Mouse (Mus musculus): ENCODE results near the gene Wdr24.

Wdr24 gene

GRCm38 (mm10) chr17:25823452-25823851 is at the start of gene Wdr24:
TSS of gene Wdr24 (plus strand) at chr17:25823627.
- peak; percentile 95 for DNase-seq (ENCODE audit: low read depth)

- DNase-seq (ENCODE audit: low read depth), result peak; percentile 34
Measured at GRCm38 (mm10) chr17:25775318-25776062, 47.9 kb upstream of the Wdr24 start.

GRCm38 (mm10) chr17:25777948-25778347 is 45.5 kb upstream of the Wdr24 start:
- no peak for DNase-seq (ENCODE audit: low read depth)

DNA sequence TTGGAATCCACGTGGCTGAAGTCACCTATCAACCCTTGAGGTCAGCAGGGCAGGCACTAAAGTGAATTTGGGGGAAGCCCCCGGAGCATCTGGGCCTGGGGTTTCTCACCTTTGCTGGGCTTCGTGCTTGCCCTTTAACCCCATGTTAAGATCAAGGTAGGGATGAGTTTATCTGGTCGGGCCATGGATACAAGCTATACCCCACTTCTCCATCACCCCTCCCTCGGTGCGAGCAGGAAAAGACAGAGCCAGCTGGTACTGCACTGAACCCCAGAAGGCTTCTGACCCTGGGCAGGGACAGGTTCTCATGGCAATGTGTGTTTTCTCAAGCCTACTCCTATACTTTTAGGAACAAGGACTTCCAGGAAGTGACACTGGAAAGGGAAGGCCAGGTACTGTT is 42.1 kb upstream of the Wdr24 start:
- DNase-seq (ENCODE audit: low read depth), result no peak

- DNase-seq (ENCODE audit: low read depth), result no peak
Measured at GRCm38 (mm10) chr17:25783086-25783485, 40.3 kb upstream of the Wdr24 start.

- peak; percentile 54 for DNase-seq (ENCODE audit: low read depth)
Measured at GRCm38 (mm10) chr17:25783861-25784574, 39.4 kb upstream of the Wdr24 start.

- peak; percentile 97 for DNase-seq (ENCODE audit: low read depth)
Measured at GRCm38 (mm10) chr17:25785281-25785745, 38.1 kb upstream of the Wdr24 start, which contains the start of gene Haghl. TSS of gene Haghl (minus strand) at chr17:25785673.

DNA sequence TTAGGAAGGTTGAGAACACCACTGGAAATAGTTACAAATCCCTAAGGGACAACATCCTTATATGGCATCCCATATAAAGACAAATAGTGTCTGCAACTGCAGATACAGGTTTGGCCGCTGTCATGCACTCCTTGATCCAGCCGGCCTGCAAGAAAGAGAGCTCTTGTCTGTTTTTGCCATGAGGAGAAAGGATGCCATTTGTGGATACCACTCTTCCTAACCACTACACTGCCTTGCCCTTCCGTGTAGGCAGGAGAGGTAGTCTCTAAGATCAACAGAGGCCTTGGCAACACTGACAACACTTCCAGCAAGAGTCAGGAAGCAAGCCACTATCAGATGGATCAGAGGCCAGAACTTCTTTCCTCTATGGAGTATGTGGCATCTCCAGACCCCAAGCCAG is 37.1 kb upstream of the Wdr24 start, which contains the start of gene Ccdc78:
Gene Ccdc78, plus strand, starts transcription at position 301 of the 400 bp plus-strand sequence.
- no peak for DNase-seq (ENCODE audit: low read depth)

DNA sequence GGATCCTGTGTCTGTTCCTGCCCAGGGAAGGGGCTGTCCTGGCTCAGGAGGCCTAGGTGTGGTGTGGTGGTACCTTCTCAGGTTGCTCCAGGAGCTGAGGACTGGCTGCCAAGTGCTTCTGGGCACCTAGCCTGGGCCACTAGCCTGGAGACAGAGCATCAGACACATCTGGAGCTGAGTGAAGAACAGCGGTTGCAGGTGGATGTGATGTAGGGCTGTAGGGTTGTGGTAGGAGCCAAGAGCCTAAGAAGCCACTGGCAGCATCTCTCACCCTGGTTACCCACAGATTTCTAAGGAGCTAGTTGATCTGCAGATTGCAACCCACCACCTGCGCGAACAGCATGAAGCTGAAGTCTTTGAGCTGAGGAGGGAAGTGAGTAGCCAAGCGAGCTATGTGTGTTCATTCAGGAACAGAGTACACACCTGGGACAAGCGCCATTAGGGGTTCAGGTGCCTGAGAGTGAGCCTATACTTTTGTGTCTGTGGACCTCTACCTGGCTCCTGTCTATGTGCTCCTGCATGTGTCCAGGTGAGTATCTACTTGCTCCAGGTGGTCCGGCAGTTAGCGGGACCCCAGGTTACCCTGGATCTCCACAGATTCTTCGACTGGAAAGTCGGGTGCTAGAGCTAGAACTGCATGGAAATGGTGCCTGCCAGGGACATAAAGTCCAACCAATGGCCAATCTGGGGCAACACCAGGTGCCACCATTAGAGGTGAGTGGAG is 36.5 kb upstream of the Wdr24 start:
- DNase-seq (ENCODE audit: low read depth), result no peak

DNA sequence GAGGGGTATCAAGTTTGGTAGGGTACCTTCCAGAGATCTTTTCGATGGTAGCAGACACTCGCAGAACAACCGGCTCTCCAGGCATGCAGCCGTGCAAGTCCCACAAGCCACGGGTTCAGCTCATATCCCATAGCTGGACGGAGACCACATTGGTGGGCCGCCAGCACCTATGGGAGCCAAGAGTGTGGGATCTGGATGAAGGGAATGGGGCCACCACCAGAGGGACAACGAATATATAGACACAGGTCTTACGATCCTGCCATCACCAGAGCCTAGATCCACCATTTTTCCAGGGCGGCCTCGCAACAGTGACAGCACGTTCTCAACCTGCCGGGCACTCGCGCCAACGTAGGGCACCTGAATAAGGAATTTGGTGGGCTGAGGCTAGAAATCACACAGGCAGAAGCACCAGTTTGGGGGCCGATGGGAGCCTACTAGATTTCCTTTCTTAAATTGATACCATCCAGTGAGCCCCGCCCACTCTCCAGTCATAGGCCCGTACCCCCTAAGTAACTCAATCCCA is 32.0 kb upstream of the Wdr24 start:
- no peak for DNase-seq (ENCODE audit: low read depth)

DNA sequence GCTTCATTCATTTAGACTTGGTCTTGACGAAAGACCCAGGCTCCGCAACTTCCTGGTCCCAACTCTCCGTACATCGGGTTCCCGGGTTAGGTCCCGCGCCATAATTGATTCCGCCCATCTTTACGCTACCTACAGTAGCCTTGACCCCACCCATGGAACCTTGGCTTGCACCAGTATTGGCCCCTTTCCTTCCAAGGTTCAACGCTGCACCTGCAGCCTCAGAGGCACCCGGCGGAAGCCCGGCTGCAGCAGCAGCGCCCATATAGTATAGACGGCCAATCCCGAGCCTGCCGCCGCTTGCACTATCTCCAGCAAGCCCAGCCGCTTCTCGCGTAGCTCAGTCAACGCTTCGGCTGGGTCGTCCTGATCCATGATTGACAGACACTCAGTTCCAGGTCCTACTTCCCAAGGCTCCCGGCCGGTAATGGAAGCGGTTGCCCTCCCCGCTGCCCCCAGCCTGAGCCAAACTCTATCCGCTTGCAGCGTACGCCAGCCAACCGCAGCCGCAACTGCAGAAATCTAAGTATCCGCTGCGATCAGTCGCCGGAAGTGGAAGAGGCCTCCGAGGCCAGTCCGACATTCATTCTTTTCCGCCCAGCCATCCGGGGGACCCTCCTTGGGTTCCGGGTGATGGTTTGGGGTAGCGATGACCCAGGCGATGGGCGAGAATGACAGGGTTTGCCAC is 31.4 kb upstream of the Wdr24 start:
- peak; percentile 94 for DNase-seq (ENCODE audit: low read depth)

GRCm38 (mm10) chr17:25792615-25793014 is 30.8 kb upstream of the Wdr24 start, which contains the start of gene Fam173a:
TSS of gene Fam173a (minus strand) at chr17:25792901.
- DNase-seq (ENCODE audit: low read depth), result peak; percentile 95

DNA sequence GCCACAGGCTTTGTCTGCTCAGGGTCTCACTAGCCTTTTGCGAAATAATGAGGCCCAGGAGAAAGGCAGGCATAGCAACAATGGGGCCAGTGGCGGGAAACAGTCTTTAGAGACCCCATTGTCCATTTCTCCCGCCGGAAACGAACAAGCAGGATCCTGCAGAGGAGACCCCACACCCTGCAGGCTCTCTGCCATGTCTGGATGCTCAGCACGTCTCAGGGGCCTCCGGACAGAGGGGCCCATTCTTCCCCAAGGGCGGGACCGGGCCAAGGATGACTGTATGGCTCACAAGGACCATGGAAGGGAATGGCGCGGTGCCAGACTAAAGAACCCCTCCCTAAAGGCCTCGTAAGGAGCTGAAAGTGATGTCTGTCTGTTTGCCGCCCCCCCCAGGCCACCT is 29.2 kb upstream of the Wdr24 start:
- DNase-seq (ENCODE audit: low read depth), result no peak

GRCm38 (mm10) chr17:25794998-25795397 is 28.4 kb upstream of the Wdr24 start:
- DNase-seq (ENCODE audit: low read depth), result no peak

DNA sequence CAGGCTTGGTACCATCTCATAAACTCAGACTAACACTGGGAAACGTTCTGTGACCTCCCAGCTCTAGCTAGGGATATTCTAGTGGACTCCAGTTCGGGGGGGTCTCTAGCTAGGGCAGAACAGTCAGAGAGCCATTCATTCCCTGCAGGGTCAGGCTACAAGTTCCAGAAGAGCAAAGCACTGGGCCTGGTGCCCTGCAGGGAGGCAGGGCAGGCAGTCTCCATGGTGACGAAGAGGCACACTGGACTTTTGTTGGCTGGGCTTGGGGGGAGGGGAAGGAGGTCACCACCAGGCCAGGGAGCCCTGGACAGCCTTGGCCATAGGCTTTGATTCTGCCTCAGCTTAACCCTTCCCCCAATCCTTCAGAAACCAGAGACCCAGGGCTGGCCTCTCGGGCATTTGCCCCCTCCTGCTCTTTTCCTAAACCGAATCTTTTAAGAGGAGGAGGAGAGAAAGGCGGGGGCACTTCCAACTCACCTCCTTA is 27.8 kb upstream of the Wdr24 start, which contains the start of gene AC134908.4:
Gene AC134908.4, minus strand, starts transcription at position 51 of the 484 bp plus-strand sequence.
- DNase-seq (ENCODE audit: low read depth), result peak; percentile 14

DNA sequence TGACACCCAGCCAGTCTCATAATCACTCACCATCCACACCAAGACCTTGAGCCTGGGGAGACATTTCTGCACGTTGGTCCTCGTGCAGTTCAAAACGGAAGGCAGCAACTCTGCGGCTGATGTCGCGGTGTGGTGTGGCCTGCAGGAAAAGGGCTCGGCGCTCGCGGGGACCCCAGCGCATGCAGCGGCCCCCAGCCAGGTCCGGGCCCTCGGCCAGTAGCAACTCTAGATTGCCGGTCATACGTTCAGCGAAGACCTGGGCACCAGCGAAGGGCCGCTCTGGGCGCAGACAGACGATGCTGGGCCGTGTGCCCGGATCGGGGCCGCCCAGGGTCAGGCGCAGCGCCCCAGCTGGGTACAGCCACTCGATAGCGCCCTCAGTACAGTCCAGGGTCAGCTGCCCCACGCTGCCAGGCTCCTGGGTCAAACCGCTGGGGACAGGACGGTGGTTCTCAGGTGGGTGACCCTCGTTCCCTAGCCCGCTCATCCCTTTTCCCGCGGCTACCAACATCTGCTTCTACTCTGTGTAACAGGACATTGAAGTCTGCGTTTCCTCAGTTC is 27.1 kb upstream of the Wdr24 start:
- peak; percentile 28 for DNase-seq (ENCODE audit: low read depth)

DNA sequence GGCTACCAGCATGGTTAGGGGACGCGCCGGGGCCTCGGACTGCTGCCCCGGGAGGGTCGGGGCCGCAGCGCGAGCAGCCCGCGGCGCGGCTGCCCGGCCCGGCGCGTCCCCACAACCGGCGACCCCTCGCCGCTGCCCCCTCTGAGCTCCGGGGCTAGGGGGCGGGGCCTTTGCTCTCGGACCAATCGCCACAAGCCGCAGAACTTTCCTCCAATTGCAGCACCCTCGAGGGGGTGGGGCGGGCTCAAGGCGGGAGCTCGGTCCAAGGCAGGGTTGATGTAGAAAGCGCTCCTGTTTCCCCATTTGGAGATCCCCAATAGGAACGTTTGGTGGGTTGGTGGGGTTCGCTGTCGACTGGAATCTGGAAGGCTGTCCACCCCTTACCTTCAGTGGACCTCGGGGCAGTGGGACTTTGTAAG is 26.5 kb upstream of the Wdr24 start, which contains the start of gene Metrn:
Gene Metrn, minus strand, starts transcription at position 186 of the 419 bp plus-strand sequence.
- DNase-seq (ENCODE audit: low read depth), result peak; percentile 89

- peak; percentile 88 for DNase-seq (ENCODE audit: low read depth)
Measured at GRCm38 (mm10) chr17:25801029-25801428, 22.4 kb upstream of the Wdr24 start.

DNA sequence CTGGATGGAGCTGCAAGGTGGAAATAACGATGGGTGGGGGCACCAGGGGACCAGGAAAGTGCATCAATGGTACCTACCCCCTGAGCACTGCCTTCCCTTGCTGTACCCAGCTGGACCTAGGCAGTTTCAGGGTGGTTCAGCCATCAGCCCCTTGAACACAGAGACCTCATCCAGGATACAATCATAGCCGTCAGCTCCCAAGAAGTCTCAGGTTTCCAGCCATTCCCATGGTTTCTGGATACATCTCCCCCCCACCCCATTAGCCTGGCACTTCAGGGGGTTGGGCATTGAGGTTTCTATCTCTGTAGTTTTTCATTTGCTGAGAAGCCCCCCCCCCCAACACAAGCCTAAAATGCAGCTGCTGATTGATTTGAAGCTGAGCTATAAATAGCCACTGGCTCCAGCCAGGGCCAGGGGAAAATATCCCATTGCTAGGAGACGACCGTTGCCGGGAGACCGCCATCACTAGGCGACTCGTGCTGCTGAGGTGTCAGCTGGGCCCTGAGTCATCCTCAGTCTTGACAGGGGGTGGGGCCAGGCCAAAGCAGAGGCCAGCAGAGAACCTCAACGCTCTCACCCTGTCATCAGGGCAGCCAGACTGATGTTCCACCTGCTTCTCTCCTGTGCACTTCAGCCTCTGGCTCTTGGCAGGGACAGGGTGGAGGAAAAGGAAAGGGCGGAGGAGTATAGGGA is 20.5 kb upstream of the Wdr24 start:
- peak; percentile 52 for DNase-seq (ENCODE audit: low read depth)

DNA sequence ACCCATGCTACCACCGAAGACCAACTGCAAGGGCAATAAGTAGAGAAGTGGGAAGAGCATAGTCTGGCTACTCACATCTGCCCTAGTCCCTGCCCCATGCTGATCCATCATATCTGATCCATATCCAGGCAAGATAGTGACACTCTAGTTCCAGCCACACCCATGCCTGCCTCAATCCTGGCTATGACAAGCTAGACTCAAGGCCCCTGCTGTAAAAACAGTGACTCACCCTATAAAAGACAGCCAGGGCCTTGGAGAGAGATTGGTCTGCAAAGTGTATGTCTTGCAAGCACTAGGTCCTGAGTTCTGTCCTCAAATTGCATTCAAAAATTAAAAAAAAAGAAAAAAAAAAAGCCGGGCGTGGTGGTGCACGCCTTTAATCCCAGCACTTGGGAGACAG is 16.9 kb upstream of the Wdr24 start:
- DNase-seq (ENCODE audit: low read depth), result no peak
